Mouse (Mus musculus) heart, postnatal 4 days (tissue): Measurements from ENCODE around the gene Grwd1. TPM values are rescaled to one million over a fixed set of nuclear protein-coding genes. Genes with fewer than 3 reads are reported as not detected.

Experiments
- DNase-seq: peaks from one replicate; pipeline ENCODE4 v3.0.0; 2021
- total RNA-seq, 2 experiments: library from RNA; stranded (reverse); gene quantifications; 2 replicates each; pipeline ENCODE4 v1.2.3; 2021

The Grwd1 gene
- total RNA-seq, 2 experiments from 2014 or later, result 19.3 to 19.9 TPM

GRCm38 (mm10) chr7:45833924-45834323, 3.2 kb upstream of the Grwd1 start:
- no peak for DNase-seq

- DNase-seq, result no peak
These were observed 2.5 kb upstream of the Grwd1 start for GRCm38 (mm10) chr7:45833148-45833790.

- no peak for DNase-seq
These were observed 1.7 kb upstream of the Grwd1 start for GRCm38 (mm10) chr7:45832428-45832827.

GRCm38 (mm10) chr7:45831128-45831525, 383 bp upstream of the Grwd1 start:
- DNase-seq, result no peak

- DNase-seq, result no peak
These were observed 4.1 kb downstream of the Grwd1 start for GRCm38 (mm10) chr7:45826631-45827030.

GRCm38 (mm10) chr7:45824598-45824997, 6.1 kb downstream of the Grwd1 start, which contains the start of gene Kcnj14:
Gene Kcnj14 (minus strand): TSS chr7:45824782.
- DNase-seq, result no peak

GRCm38 (mm10) chr7:45820913-45821312, 9.8 kb downstream of the Grwd1 start:
- no peak for DNase-seq

- DNase-seq, result no peak
These were observed 10.9 kb downstream of the Grwd1 start for GRCm38 (mm10) chr7:45819843-45820242.

- DNase-seq, result no peak
These were observed 14.8 kb downstream of the Grwd1 start for GRCm38 (mm10) chr7:45815984-45816351.

GRCm38 (mm10) chr7:45815323-45815983, 15.3 kb downstream of the Grwd1 start:
- no peak for DNase-seq

GRCm38 (mm10) chr7:45814841-45815240, 15.9 kb downstream of the Grwd1 start:
- no peak for DNase-seq

- DNase-seq, result peak; percentile 100
These were observed 16.7 kb downstream of the Grwd1 start, which contains the start of gene Cyth2 for GRCm38 (mm10) chr7:45813787-45814779. Gene Cyth2 (minus strand): TSS chr7:45814581.

- DNase-seq, result no peak
These were observed 17.8 kb downstream of the Grwd1 start for GRCm38 (mm10) chr7:45812921-45813320.

- DNase-seq, result no peak
These were observed 21.3 kb downstream of the Grwd1 start for GRCm38 (mm10) chr7:45809276-45810075.

- no peak for DNase-seq
These were observed 22.3 kb downstream of the Grwd1 start for GRCm38 (mm10) chr7:45808471-45808870.

- no peak for DNase-seq
These were observed 24.8 kb downstream of the Grwd1 start for GRCm38 (mm10) chr7:45805941-45806340.

GRCm38 (mm10) chr7:45802551-45802950, 28.2 kb downstream of the Grwd1 start:
- DNase-seq, result no peak

GRCm38 (mm10) chr7:45801348-45801747, 29.4 kb downstream of the Grwd1 start:
- peak; percentile 96 for DNase-seq

- DNase-seq, result no peak
These were observed 30.1 kb downstream of the Grwd1 start for GRCm38 (mm10) chr7:45800546-45801204.

GRCm38 (mm10) chr7:45800001-45800400, 30.7 kb downstream of the Grwd1 start:
- DNase-seq, result no peak

- DNase-seq, result no peak
These were observed 31.8 kb downstream of the Grwd1 start for GRCm38 (mm10) chr7:45798931-45799330.

GRCm38 (mm10) chr7:45798511-45798836, 32.3 kb downstream of the Grwd1 start:
- no peak for DNase-seq
